ENCODE assay signal across 21 mouse cellular contexts in genomic region chr8:95690929-95691541, GRCm38 (mm10). TPM values are rescaled to one million over a fixed set of nuclear protein-coding genes. Genes with fewer than 3 reads are reported as not detected.
DNase-seq lines count a peak whose midpoint lies in the region; ATAC-seq and TF ChIP-seq lines count a peak whose summit lies in the region.
"Had no signal": no experiment of that assay in that cellular context is flagged by ENCODE, and none has a peak within 500 bp of the region (broad histone marks: within the 10 kb centered on the region; RNA-seq: fewer than 3 reads in every experiment).

No protein-coding gene starts in this region.

- H3K4me1 ChIP-seq in heart, embryonic 11.5 days (ENCODE audit: control insufficient read depth, insufficient read depth, low read length): peaks cover 17% of the 10 kb centered on the region
- no peaks in the 10 kb centered on the region for H3K4me1 ChIP-seq in CH12.LX (ENCODE audit: control insufficient read depth in 1 of 2, insufficient read depth in 2 of 2)
- H3K4me1 ChIP-seq in heart, embryonic 16.5 days (ENCODE audit: control insufficient read depth, insufficient read depth, low read length): peaks cover 27% of the 10 kb centered on the region

- ATAC-seq in heart, embryonic 11.5 days (replicated peaks; ENCODE audit: insufficient number of reproducible peaks, low FRiP score, low TSS enrichment): 0 out of 2 replicates have a peak, but pooled peaks have one; percentile 33
- peak; percentile 52 for ATAC-seq in heart, embryonic 16.5 days (replicated peaks; ENCODE audit: extremely low read depth, insufficient read depth, low FRiP score)
- ATAC-seq: forebrain, postnatal 0 days had no signal

- H3K4me2 ChIP-seq in heart, embryonic 11.5 days: peak overlapping the region; percentile 23; the same call in 1 of the 2 replicates
- no peak overlapping the region for H3K4me2 ChIP-seq in CH12.LX (ENCODE audit: insufficient read depth, low read depth, poor library complexity, severe bottlenecking)
- H3K4me2 ChIP-seq in heart, embryonic 16.5 days (ENCODE audit: low read depth, low read length): peak overlapping the region; percentile 4; the same call in 1 of the 2 replicates
- H3K4me2 ChIP-seq: hindbrain, embryonic 12.5 days; liver, embryonic 11.5 days had no signal

- peak; percentile 28 for TF ChIP-seq RAD21 in CH12.LX (IDR thresholded peaks at IDR 0.05; ENCODE audit: low read depth, low read length)

- dilution Hi-C loops in CH12.LX (cut with MboI; ENCODE audit: extremely low pct_ligation_motif_present, extremely low pct_unique_long_range_greater_than_20kb, low sequenced_read_pairs): no loop called here

- TF ChIP-seq EP300 in CH12.LX (IDR thresholded peaks at IDR 0.05; ENCODE audit: low read length): no peak

- in situ Hi-C loops in CH12.LX (cut with MboI; ENCODE audit: low pct_ligation_motif_present, low pct_unique_long_range_greater_than_20kb, low sequenced_read_pairs): no loop called here

- H3K36me3 ChIP-seq in heart, embryonic 11.5 days (ENCODE audit: control insufficient read depth, insufficient read depth, low read length): no peaks in the 10 kb centered on the region
- no peaks in the 10 kb centered on the region for H3K36me3 ChIP-seq in CH12.LX (replicated peaks in 1 of 2; ENCODE audit: control insufficient read depth in 1 of 2, insufficient read depth in 1 of 2, low read length in 1 of 2)
- no peaks in the 10 kb centered on the region for H3K36me3 ChIP-seq in heart, embryonic 16.5 days (ENCODE audit: control insufficient read depth, insufficient read depth)
- H3K36me3 ChIP-seq: hindbrain, embryonic 12.5 days; midbrain, embryonic 10.5 days had no signal

- H3K9me3 ChIP-seq in heart, embryonic 11.5 days (replicated peaks; ENCODE audit: control insufficient read depth, low read length): no peaks in the 10 kb centered on the region
- no peaks in the 10 kb centered on the region for H3K9me3 ChIP-seq in CH12.LX (replicated peaks; ENCODE audit: low read length)
- no peaks in the 10 kb centered on the region for H3K9me3 ChIP-seq in heart, embryonic 16.5 days (replicated peaks; ENCODE audit: control insufficient read depth, low read length)
- H3K9me3 ChIP-seq: hindbrain, embryonic 12.5 days; midbrain, embryonic 10.5 days had no signal

- H3K79me2 ChIP-seq in CH12.LX (replicated peaks; ENCODE audit: control insufficient read depth, extremely low read depth, insufficient read depth, poor library complexity, severe bottlenecking): no peaks in the 10 kb centered on the region

- 46% methylated on average over 13 of the region's 13 CpGs for WGBS in heart, embryonic 11.5 days (ENCODE audit: insufficient replicate concordance)
- 40% methylated on average over 13 of the region's 13 CpGs for WGBS in heart, embryonic 16.5 days

- DNase-seq in heart, adult 8-10 months (ENCODE audit: low spot score): no peak
- DNase-seq in CH12.LX (ENCODE audit: extremely low read depth): no peak
- peak; percentile 66 for DNase-seq in ES-CJ7 (ENCODE audit: low read depth, low spot score)
- no peak for DNase-seq in adrenal gland, adult 18-20 months (ENCODE audit: low spot score in 2 of 2)
- DNase-seq in urinary bladder, adult 2 months (ENCODE audit: low spot score): no peak
- DNase-seq: cerebellum, adult 18-20 months; cerebellum, postnatal 25 days; embryo, embryonic 11 days; forebrain, postnatal 0 days; kidney, adult 2 months; kidney, postnatal 10 days; lung, adult 18-20 months; retina, postnatal 1 day; right cerebral cortex, postnatal 4 days had no signal

- TF ChIP-seq POLR2A in CH12.LX (IDR thresholded peaks at IDR 0.05; ENCODE audit: low read depth, low read length): no peak

- H3K4me3 ChIP-seq in heart, embryonic 11.5 days (ENCODE audit: low read depth, low read length): no peak overlapping the region
- no peak overlapping the region for H3K4me3 ChIP-seq in CH12.LX (replicated peaks in 1 of 3; ENCODE audit: low read depth in 2 of 3, low read length in 2 of 3, poor library complexity in 1 of 3)
- no peak overlapping the region for H3K4me3 ChIP-seq in heart, embryonic 16.5 days (ENCODE audit: low read length)
- H3K4me3 ChIP-seq: hindbrain, embryonic 12.5 days; midbrain, embryonic 10.5 days had no signal

- H3K27ac ChIP-seq in heart, embryonic 11.5 days (ENCODE audit: low read depth, low read length): peak overlapping the region; percentile 87
- no peak overlapping the region for H3K27ac ChIP-seq in CH12.LX (ENCODE audit: insufficient read depth, low read depth)
- H3K27ac ChIP-seq in heart, embryonic 16.5 days (ENCODE audit: low read length): peak overlapping the region; percentile 90
- H3K27ac ChIP-seq: hindbrain, embryonic 12.5 days; macrophage; midbrain, embryonic 10.5 days had no signal

- no peak overlapping the region for H3K9ac ChIP-seq in heart, embryonic 11.5 days (ENCODE audit: low read depth, low read length)
- H3K9ac ChIP-seq in CH12.LX (ENCODE audit: insufficient read depth, low read depth): no peak overlapping the region
- peak overlapping the region; percentile 28; the same call in 1 of the 2 replicates for H3K9ac ChIP-seq in heart, embryonic 16.5 days (ENCODE audit: low read length)
- H3K9ac ChIP-seq: forebrain, postnatal 0 days; hindbrain, embryonic 12.5 days had no signal

- peaks cover 15% of the 10 kb centered on the region; the same call in 1 of the 2 replicates for H3K27me3 ChIP-seq in heart, embryonic 11.5 days (ENCODE audit: control insufficient read depth, insufficient read depth, low read length)
- H3K27me3 ChIP-seq in CH12.LX (replicated peaks): peaks cover 19% of the 10 kb centered on the region
- H3K27me3 ChIP-seq in heart, embryonic 16.5 days (ENCODE audit: control insufficient read depth, insufficient read depth, low read length): no peaks in the 10 kb centered on the region

- TF ChIP-seq CTCF in CH12.LX (conservative IDR thresholded peaks at IDR 0.05 in 1 of 2, IDR thresholded peaks at IDR 0.05 in 1 of 2; ENCODE audit: low read depth in 2 of 2, low read length in 2 of 2): peak in 1 of 2 experiments; percentile 64; a peak in 2 of 4 replicates

TF ChIP-seq in CH12.LX, 34 proteins besides CTCF, POLR2A, EP300 and RAD21:
- TF ChIP-seq MEF2A (IDR thresholded peaks at IDR 0.05; ENCODE audit: borderline replicate concordance, low read depth, low read length) (no peak), MYC (IDR thresholded peaks at IDR 0.05; ENCODE audit: low read depth, low read length) (peak; percentile 29; the same call in 1 of the 2 replicates), NRF1 (IDR thresholded peaks at IDR 0.05; ENCODE audit: low read depth, low read length) (no peak), BHLHE40 (IDR thresholded peaks at IDR 0.05; ENCODE audit: low read depth, low read length) (no peak), MXI1 (IDR thresholded peaks at IDR 0.05; ENCODE audit: low read depth, low read length) (no peak), MAX (IDR thresholded peaks at IDR 0.05; ENCODE audit: low read length) (no peak), USF1 (IDR thresholded peaks at IDR 0.05; ENCODE audit: low read depth, low read length) (no peak), SMC3 (IDR thresholded peaks at IDR 0.05; ENCODE audit: low read depth, low read length) (peak; percentile 71), CHD1 (IDR thresholded peaks at IDR 0.05; ENCODE audit: low read depth, low read length) (no peak)

RNA-seq across cellular contexts. Expression of gene Ndrg4, which starts 14.3 kb away (rescaled TPM):
- polyA plus RNA-seq in heart, embryonic 11.5 days (2014; fragmentation: Nextera tagmentation; extraction: Ambion mirVana): 225 and 286 TPM in 2 replicates
- total RNA-seq in heart, adult 8-10 months (2022): 100 to 1,000 TPM; 116 to 156 (median 143) TPM
- total RNA-seq in CH12.LX (2012; rRNA removed) (1.7 and 2.1 TPM in 2 replicates), CH12.LX (2014; rRNA removed) (1.6 TPM in 2 replicates)
- polyA plus RNA-seq in CH12.LX (2012; ENCODE audit: insufficient read length, low read depth): 2.1 TPM in 2 replicates
- 374 and 395 TPM in 2 replicates for polyA plus RNA-seq in heart, embryonic 16.5 days (2015; fragmentation: Nextera tagmentation; extraction: Ambion mirVana)
- total RNA-seq in adrenal gland, adult 18-20 months (2021): 10 to 100 TPM; 28.2 to 28.7 TPM
- 55.5 and 62.5 TPM in 2 replicates for polyA plus RNA-seq in urinary bladder, adult 2 months (2012; rRNA removed)
- total RNA-seq: neutrophil, adult 5-6 weeks had no signal

RNA-seq across cellular contexts. Expression of gene Setd6, which starts 24.6 kb away (rescaled TPM):
- polyA plus RNA-seq in heart, embryonic 11.5 days (2014; fragmentation: Nextera tagmentation; extraction: Ambion mirVana): 18.6 and 20.9 TPM in 2 replicates
- 10 to 100 TPM; 12.6 to 15.3 (median 14.0) TPM for total RNA-seq in heart, adult 8-10 months (2022)
- 29.6 and 31.0 TPM in 2 replicates for total RNA-seq in CH12.LX (2012; rRNA removed)
- 25.6 and 29.7 TPM in 2 replicates for total RNA-seq in CH12.LX (2014; rRNA removed)
- polyA plus RNA-seq in CH12.LX (2012; ENCODE audit: insufficient read length, low read depth): 50.6 and 61.3 TPM in 2 replicates
- 16.5 and 17.3 TPM in 2 replicates for polyA plus RNA-seq in heart, embryonic 16.5 days (2015; fragmentation: Nextera tagmentation; extraction: Ambion mirVana)
- total RNA-seq in adrenal gland, adult 18-20 months (2021): 10 to 100 TPM; 29.0 to 38.2 TPM
- polyA plus RNA-seq in urinary bladder, adult 2 months (2012; rRNA removed): 30.1 and 31.3 TPM in 2 replicates

RNA-seq across cellular contexts. Expression of gene Gins3, which starts 57.8 kb away (rescaled TPM):
- polyA plus RNA-seq in heart, embryonic 11.5 days (2014; fragmentation: Nextera tagmentation; extraction: Ambion mirVana): 19.5 and 20.1 TPM in 2 replicates
- 1 to 10 TPM in 3 of 4 experiments, under 1 TPM in 1; 0.71 to 1.9 (median 1.3) TPM for total RNA-seq in heart, adult 8-10 months (2022)
- total RNA-seq in CH12.LX (2012; rRNA removed): 10.4 and 13.9 TPM in 2 replicates
- 18.0 and 19.4 TPM in 2 replicates for total RNA-seq in CH12.LX (2014; rRNA removed)
- 14.2 and 15.8 TPM in 2 replicates for polyA plus RNA-seq in CH12.LX (2012; ENCODE audit: insufficient read length, low read depth)
- polyA plus RNA-seq in heart, embryonic 16.5 days (2015; fragmentation: Nextera tagmentation; extraction: Ambion mirVana): 13.4 and 13.8 TPM in 2 replicates
- total RNA-seq in adrenal gland, adult 18-20 months (2021): 1 to 10 TPM; 1.6 to 1.7 TPM
- polyA plus RNA-seq in urinary bladder, adult 2 months (2012; rRNA removed): 3.8 and 4.8 TPM in 2 replicates

Comparison
In these comparisons a context has a peak if more than half of its experiments do, and no peak if none do; other contexts are left out.
1. RNA of gene Ndrg4, which starts 14.3 kb away (polyA plus RNA-seq): 374 to 395 TPM in heart, embryonic 16.5 days, 225 to 286 TPM in heart, embryonic 11.5 days and 55.5 to 62.5 TPM in urinary bladder, adult 2 months; 2.1 TPM in CH12.LX; every median in the first group is over 10 times any median in the second.